Mouse (Mus musculus) myocyte (in vitro differentiated cells): ENCODE measurements at regions not wholly inside any gene's neighbourhood (a gene's known extent, or its start where the extent isn't known, plus 50 kb on each side); places are given as distances from the start of the nearest gene placed in this dataset.

ENCODE experiments used
- H3K27me3 ChIP-seq: one replicate; pipeline ENCODE4 v1.6.1; 2011; ENCODE audit not compliant: control insufficient read depth, insufficient read depth, insufficient read length
- H3K36me3 ChIP-seq: one replicate; pipeline ENCODE4 v1.6.1; 2011; ENCODE audit not compliant: control insufficient read depth, insufficient read depth
- H3K4me2 ChIP-seq: one replicate; pipeline ENCODE4 v1.6.1; 2011; ENCODE audit warnings: low read depth, control low read depth
- H3K4me3 ChIP-seq: one replicate; pipeline ENCODE4 v1.5.1; 2011; ENCODE audit warnings: mild to moderate bottlenecking, control low read depth, moderate library complexity
- H3K79me2 ChIP-seq: one replicate; pipeline ENCODE4 v1.6.1; 2011; ENCODE audit not compliant: control insufficient read depth, insufficient read depth
- H3ac ChIP-seq: one replicate; pipeline ENCODE4 v1.6.1; 2011; ENCODE audit not compliant: control insufficient read depth, insufficient read length
- CEBPB ChIP-seq: IDR thresholded peaks from 2 replicates; pipeline ENCODE4 v1.6.1; 2011; ENCODE audit warnings: mild to moderate bottlenecking, moderate library complexity; ENCODE audit not compliant: poor library complexity, insufficient read depth, severe bottlenecking
- E2F4 ChIP-seq: IDR thresholded peaks from one replicate; pipeline ENCODE4 v1.6.1; 2011; ENCODE audit warnings: mild to moderate bottlenecking, control low read depth, moderate library complexity; ENCODE audit not compliant: insufficient read depth
- MAX ChIP-seq: IDR thresholded peaks from one replicate; pipeline ENCODE4 v1.6.1; 2011; ENCODE audit warnings: low read depth, mild to moderate bottlenecking, control low read depth
- MYOD1 ChIP-seq, 3 experiments: IDR thresholded peaks; one replicate each; pipeline ENCODE4 v1.6.1; 2011; ENCODE audit warnings: control low read depth in 2 of 3, low read depth in 2 of 3, mild to moderate bottlenecking in 2 of 3, moderate library complexity in 1 of 3; ENCODE audit not compliant: insufficient read length in 2 of 3, control insufficient read depth in 1 of 3
- MYOG ChIP-seq, 3 experiments: IDR thresholded peaks; one replicate each; pipeline ENCODE4 v1.6.1; 2011; ENCODE audit warnings: control low read depth in 2 of 3, low read depth in 2 of 3, mild to moderate bottlenecking in 2 of 3; ENCODE audit not compliant: insufficient read length in 2 of 3, control insufficient read depth in 1 of 3, insufficient read depth in 1 of 3
- POLR2A ChIP-seq: IDR thresholded peaks from one replicate; pipeline ENCODE4 v1.6.1; 2011; ENCODE audit warnings: low read depth, mild to moderate bottlenecking, control low read depth, moderate library complexity; ENCODE audit not compliant: insufficient read length
- POLR2AphosphoS2 ChIP-seq: IDR thresholded peaks from one replicate; pipeline ENCODE4 v1.6.1; 2011; ENCODE audit warnings: low read depth, control low read depth; ENCODE audit not compliant: insufficient read length
- REST ChIP-seq: IDR thresholded peaks from one replicate; pipeline ENCODE4 v1.6.1; 2011; ENCODE audit warnings: mild to moderate bottlenecking, control low read depth, moderate library complexity; ENCODE audit not compliant: insufficient read depth, insufficient read length
- SRF ChIP-seq: IDR thresholded peaks from one replicate; pipeline ENCODE4 v1.6.1; 2011; ENCODE audit warnings: low read depth; ENCODE audit not compliant: control insufficient read depth, insufficient read length
- TCF12 ChIP-seq: IDR thresholded peaks from one replicate; pipeline ENCODE4 v1.6.1; 2011; ENCODE audit warnings: mild to moderate bottlenecking, control low read depth; ENCODE audit not compliant: poor library complexity, insufficient read depth, severe bottlenecking
- TCF3 ChIP-seq: IDR thresholded peaks from one replicate; pipeline ENCODE4 v1.6.1; 2011; ENCODE audit warnings: low read depth, control low read depth; ENCODE audit not compliant: insufficient read length
- USF1 ChIP-seq: IDR thresholded peaks from one replicate; pipeline ENCODE4 v1.6.1; 2011; ENCODE audit warnings: low read depth, mild to moderate bottlenecking, control low read depth, moderate library complexity

GRCm38 (mm10) chr14:71276309-71276791 lies 676.7 kb upstream of the Fam160b2 start:
- no peaks in the 10 kb centered on the region for H3K27me3 ChIP-seq
- H3K36me3 ChIP-seq, result no peaks in the 10 kb centered on the region
- H3K4me2 ChIP-seq, result no peak overlapping the region
- no peaks in the 10 kb centered on the region for H3K79me2 ChIP-seq
- no peak overlapping the region for H3ac ChIP-seq
- TF ChIP-seq TCF12 (no peak), SRF (no peak), E2F4 (no peak), POLR2A (no peak)
- no peak overlapping the region for H3K4me3 ChIP-seq

- Histone ChIP-seq H3ac (no peak overlapping the region), H3K4me3 (no peak overlapping the region), H3K79me2 (no peaks in the 10 kb centered on the region), H3K4me2 (no peak overlapping the region), H3K27me3 (no peaks in the 10 kb centered on the region), H3K36me3 (no peaks in the 10 kb centered on the region)
- TF ChIP-seq MAX (no peak), TCF3 (no peak), CEBPB (no peak), SRF (no peak)
These were observed 672.8 kb upstream of the Fam160b2 start for GRCm38 (mm10) chr14:71272470-71272869.

DNA sequence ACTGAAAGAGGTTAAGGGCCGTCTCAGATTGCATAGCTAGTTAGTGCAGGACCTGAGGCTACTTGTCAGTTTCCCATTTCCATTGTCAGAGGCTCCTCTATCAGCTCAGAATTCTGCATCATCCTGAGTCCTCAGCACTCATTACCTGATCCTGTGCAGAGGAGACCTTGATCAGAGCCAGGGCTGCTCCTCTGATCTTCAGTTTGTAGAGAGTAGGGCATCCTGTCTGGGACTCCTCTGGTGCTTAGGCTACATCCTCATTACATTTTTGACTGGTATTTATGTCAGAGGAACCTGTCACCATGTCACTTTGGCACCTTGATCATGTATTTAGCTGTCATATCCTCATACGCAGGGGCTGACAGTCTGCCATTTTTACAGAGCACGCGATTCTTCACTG lies 658.0 kb upstream of the Fam160b2 start:
- no peaks in the 10 kb centered on the region for H3K79me2 ChIP-seq
- no peak for TF ChIP-seq SRF
- no peak for TF ChIP-seq MAX
- no peak for TF ChIP-seq CEBPB
- TF ChIP-seq MYOG (IDR thresholded peaks at IDR 0.05; ENCODE audit: control insufficient read depth in 1 of 3, insufficient read depth in 1 of 3, insufficient read length in 2 of 3, low read depth in 2 of 3), result no peak
- no peak for TF ChIP-seq TCF3
- TF ChIP-seq TCF12, result no peak
- no peak for TF ChIP-seq POLR2AphosphoS2
- no peak for TF ChIP-seq REST
- no peak for TF ChIP-seq POLR2A
- no peak for TF ChIP-seq E2F4
- TF ChIP-seq MYOD1 (IDR thresholded peaks at IDR 0.05; ENCODE audit: control insufficient read depth in 1 of 3, insufficient read length in 2 of 3, low read depth in 2 of 3), result no peak
- TF ChIP-seq USF1, result no peak
- H3ac ChIP-seq, result no peak overlapping the region
- H3K4me2 ChIP-seq, result no peak overlapping the region
- no peak overlapping the region for H3K4me3 ChIP-seq
- H3K36me3 ChIP-seq, result no peaks in the 10 kb centered on the region
- H3K27me3 ChIP-seq, result no peaks in the 10 kb centered on the region

GRCm38 (mm10) chr14:71254207-71254606 lies 654.6 kb upstream of the Fam160b2 start:
- H3ac ChIP-seq, result no peak overlapping the region
- H3K36me3 ChIP-seq, result no peaks in the 10 kb centered on the region
- H3K4me2 ChIP-seq, result no peak overlapping the region
- H3K27me3 ChIP-seq, result no peaks in the 10 kb centered on the region
- H3K4me3 ChIP-seq, result no peak overlapping the region
- no peaks in the 10 kb centered on the region for H3K79me2 ChIP-seq
- TF ChIP-seq MYOD1 (IDR thresholded peaks at IDR 0.05; ENCODE audit: control insufficient read depth in 1 of 3, insufficient read length in 2 of 3, low read depth in 2 of 3) (no peak), POLR2A (no peak), E2F4 (no peak), MAX (no peak), REST (no peak), TCF3 (no peak)

- Histone ChIP-seq H3K4me3 (no peak overlapping the region), H3ac (no peak overlapping the region), H3K36me3 (no peaks in the 10 kb centered on the region), H3K27me3 (no peaks in the 10 kb centered on the region), H3K4me2 (no peak overlapping the region), H3K79me2 (no peaks in the 10 kb centered on the region)
- no peak for TF ChIP-seq POLR2AphosphoS2
- no peak for TF ChIP-seq CEBPB
These were observed 652.5 kb upstream of the Fam160b2 start for GRCm38 (mm10) chr14:71252136-71252535.

DNA sequence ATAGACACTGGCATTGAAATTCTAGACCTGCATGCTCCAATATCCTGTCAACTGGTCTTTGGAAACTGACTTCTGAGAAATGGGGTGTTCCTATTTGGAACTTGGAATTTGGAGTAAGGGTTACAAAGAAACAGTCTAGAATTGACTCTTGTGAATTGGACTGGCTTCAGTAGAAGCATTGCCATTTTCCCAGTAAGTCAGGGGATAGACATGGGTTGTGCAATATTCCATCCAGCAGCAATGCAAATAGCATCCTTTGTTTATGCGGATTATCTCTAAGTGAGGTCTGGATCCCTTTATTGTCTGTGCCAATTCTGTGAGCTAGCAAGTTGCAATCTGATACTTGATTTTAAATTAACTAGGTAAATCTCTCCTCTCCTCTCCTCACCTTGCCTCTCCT lies 651.5 kb upstream of the Fam160b2 start:
- TF ChIP-seq TCF3 (no peak), MYOG (IDR thresholded peaks at IDR 0.05; ENCODE audit: control insufficient read depth in 1 of 3, insufficient read depth in 1 of 3, insufficient read length in 2 of 3, low read depth in 2 of 3) (no peak), SRF (no peak), CEBPB (no peak)
- Histone ChIP-seq H3ac (no peak overlapping the region), H3K36me3 (no peaks in the 10 kb centered on the region), H3K4me2 (no peak overlapping the region), H3K27me3 (no peaks in the 10 kb centered on the region), H3K4me3 (no peak overlapping the region), H3K79me2 (no peaks in the 10 kb centered on the region)
